Mouse (Mus musculus) stomach, embryonic 15.5 days (tissue): ENCODE data around the gene Teddm2. TPM values are rescaled to one million over a fixed set of nuclear protein-coding genes. Genes with fewer than 3 reads are reported as not detected.
A peak's percentile ranks its signal among the peaks of the same experiment; 100 is the strongest.

ENCODE experiments used
- ATAC-seq: fragments of 200-750 bp; cut with Nextera tagmentation; 2 replicates; pipeline ENCODE4 v1.8.0; 2017; ENCODE audit warnings: low read depth, moderate number of reproducible peaks, moderate TSS enrichment; ENCODE audit not compliant: insufficient read depth, low FRiP score
- H3K27ac ChIP-seq: fragments of 300-500 bp; sonication (generic); 2 replicates; pipeline ENCODE4 v1.5.1; 2015; ENCODE audit warnings: mild to moderate bottlenecking, inconsistent platforms
- H3K27me3 ChIP-seq: fragments of 300-500 bp; sonication (generic); replicated peaks from 2 replicates; pipeline ENCODE4 v1.6.1; 2015; ENCODE audit warnings: inconsistent platforms
- H3K36me3 ChIP-seq: fragments of 300-500 bp; sonication (generic); 2 replicates; pipeline ENCODE4 v1.6.1; 2015; ENCODE audit warnings: inconsistent platforms
- H3K4me1 ChIP-seq: fragments of 300-500 bp; sonication (generic); 2 replicates; pipeline ENCODE4 v1.6.1; 2015; ENCODE audit warnings: inconsistent platforms
- H3K4me2 ChIP-seq: fragments of 300-500 bp; sonication (generic); 2 replicates; pipeline ENCODE4 v1.6.1; 2015; ENCODE audit warnings: mild to moderate bottlenecking, inconsistent platforms
- H3K4me3 ChIP-seq: fragments of 300-500 bp; sonication (generic); replicated peaks from 2 replicates; pipeline ENCODE4 v1.5.1; 2015; ENCODE audit warnings: inconsistent platforms
- H3K9ac ChIP-seq: fragments of 300-500 bp; sonication (generic); 2 replicates; pipeline ENCODE4 v1.6.1; 2015; ENCODE audit warnings: inconsistent platforms
- H3K9me3 ChIP-seq: fragments of 300-500 bp; sonication (generic); 2 replicates; pipeline ENCODE4 v1.6.1; 2016; ENCODE audit warnings: inconsistent platforms
- WGBS: fragments of 180-500 bp; shearing (Covaris S2); methylation state at CpG from one replicate; pipeline ENCODE4 v1.1.7; 2015; 5-methylcytosine and 5-hydroxymethylcytosine counted together
- polyA plus RNA-seq: library from polyadenylated mRNA; unstranded; fragments of >200 nt; fragmentation: Nextera tagmentation; extraction: Ambion mirVana; gene quantifications from 2 replicates; pipeline ENCODE4 v1.2.1, GENCODE M21; 2015

Gene Teddm2
- polyA plus RNA-seq = 0.64 and 0.72 TPM in 2 replicates

DNA sequence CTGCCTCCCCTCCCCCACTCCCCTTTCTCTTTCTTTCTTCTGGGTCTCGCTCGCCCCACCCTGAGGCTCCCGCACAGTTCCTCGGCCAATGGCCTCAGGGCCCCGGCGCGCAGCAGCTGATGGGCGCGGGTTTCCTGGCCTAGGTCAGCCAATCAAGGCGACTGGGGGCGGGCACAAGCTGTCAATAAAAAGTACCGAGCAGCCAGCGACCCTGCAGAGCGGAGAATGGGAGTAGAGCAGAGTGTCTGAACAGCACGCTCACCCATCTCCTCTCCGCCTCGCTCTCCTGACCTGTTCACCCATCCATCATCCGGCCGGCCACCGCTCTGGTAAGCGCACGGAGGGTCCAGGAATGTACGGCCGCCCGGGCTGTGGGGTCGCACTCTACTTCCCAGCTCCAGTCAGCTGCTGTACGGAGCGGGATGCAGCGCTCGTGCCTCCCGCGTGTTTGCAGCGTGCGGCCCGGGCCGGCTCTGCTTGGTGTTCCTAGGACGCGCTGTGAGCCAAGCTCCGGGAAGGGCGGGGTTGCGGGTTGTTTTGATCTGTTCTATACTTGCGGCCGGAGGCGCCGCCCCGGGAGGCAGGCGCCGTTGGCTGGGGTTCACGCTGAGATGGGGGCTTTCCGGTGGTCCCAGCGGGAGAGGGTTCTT is at the start of gene Teddm2, which contains the start of gene Glul:
Gene Teddm2, minus strand, starts transcription at position 498 of the 650 bp plus-strand sequence.
Gene Glul, plus strand, starts transcription at position 214 of the 650 bp plus-strand sequence.
- Histone ChIP-seq H3K4me3 (peak within 1 kb of the TSS; percentile 89), H3K4me1 (peaks cover 14% of the 10 kb centered on the region), H3K36me3 (peaks cover 9% of the 10 kb centered on the region; the same call in 1 of the 2 replicates), H3K4me2 (peak within 1 kb of the TSS; percentile 78), H3K27me3 (no peaks in the 10 kb centered on the region), H3K27ac (peak within 1 kb of the TSS; percentile 98), H3K9me3 (no peaks in the 10 kb centered on the region), H3K9ac (peak within 1 kb of the TSS; percentile 89)
- WGBS = under 1% methylated on average over 51 of the region's 51 CpGs
- peak; percentile 96 for ATAC-seq

DNA sequence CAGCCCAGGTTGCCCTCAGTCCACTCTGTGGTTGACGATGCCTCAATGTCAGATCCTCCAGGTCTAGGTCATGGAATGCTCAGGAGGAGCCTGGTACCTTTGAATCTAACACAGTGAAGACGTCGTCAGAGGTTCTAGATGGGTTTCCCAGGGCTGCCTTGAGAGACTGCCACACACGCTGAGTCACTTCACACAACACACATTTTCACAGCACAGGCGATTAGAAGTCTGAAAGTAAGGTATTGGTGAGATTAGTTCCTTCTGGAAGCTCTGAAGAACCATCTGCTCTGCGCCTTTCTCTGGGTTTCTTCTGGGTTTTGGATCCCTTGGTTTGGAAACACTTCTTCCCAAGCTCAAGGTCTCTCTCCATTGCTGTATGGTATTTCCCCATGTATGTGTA is 47.8 kb upstream of the Teddm2 start:
- Histone ChIP-seq H3K9ac (no peak overlapping the region), H3K4me3 (no peak overlapping the region), H3K36me3 (no peaks in the 10 kb centered on the region), H3K27me3 (no peaks in the 10 kb centered on the region), H3K27ac (no peak overlapping the region), H3K9me3 (no peaks in the 10 kb centered on the region), H3K4me1 (no peaks in the 10 kb centered on the region), H3K4me2 (no peak overlapping the region)
- 94% methylated on average over 6 of the region's 6 CpGs for WGBS
- no peak for ATAC-seq

- Histone ChIP-seq H3K9ac (no peak overlapping the region), H3K36me3 (no peaks in the 10 kb centered on the region), H3K4me3 (no peak overlapping the region), H3K27ac (no peak overlapping the region), H3K4me1 (no peaks in the 10 kb centered on the region), H3K27me3 (no peaks in the 10 kb centered on the region), H3K4me2 (no peak overlapping the region), H3K9me3 (no peaks in the 10 kb centered on the region)
- ATAC-seq = no peak
- WGBS = 56% methylated on average over 7 of the region's 7 CpGs
Measured at GRCm38 (mm10) chr1:153946971-153947370, 46.9 kb upstream of the Teddm2 start.

DNA sequence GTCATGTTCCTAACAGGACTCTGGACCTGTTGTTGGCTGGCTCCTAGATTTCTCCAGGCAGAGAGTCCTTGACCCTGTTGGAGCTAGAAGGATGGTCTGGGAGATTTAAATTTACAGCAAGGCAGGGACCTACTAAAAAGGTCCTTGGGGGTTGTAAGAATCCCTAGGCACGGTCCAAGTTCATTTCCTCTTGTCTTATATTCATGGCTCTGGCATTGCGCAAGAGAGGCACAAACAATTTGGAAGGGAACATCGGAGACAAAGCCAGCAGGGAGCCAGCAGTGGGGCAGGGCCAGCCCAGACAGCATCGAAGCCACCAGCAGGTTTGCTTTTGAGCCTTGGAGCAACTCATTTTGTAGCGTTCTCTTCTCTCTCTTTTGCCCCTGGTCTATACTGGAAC is 45.2 kb upstream of the Teddm2 start:
- Histone ChIP-seq H3K4me2 (no peak overlapping the region), H3K27ac (no peak overlapping the region), H3K4me3 (no peak overlapping the region), H3K9me3 (no peaks in the 10 kb centered on the region), H3K27me3 (no peaks in the 10 kb centered on the region), H3K36me3 (no peaks in the 10 kb centered on the region), H3K4me1 (no peaks in the 10 kb centered on the region), H3K9ac (no peak overlapping the region)
- no peak for ATAC-seq
- WGBS = 72% methylated on average over 5 of the region's 5 CpGs

GRCm38 (mm10) chr1:153940986-153941385 is 41.0 kb upstream of the Teddm2 start:
- no peak for ATAC-seq

DNA sequence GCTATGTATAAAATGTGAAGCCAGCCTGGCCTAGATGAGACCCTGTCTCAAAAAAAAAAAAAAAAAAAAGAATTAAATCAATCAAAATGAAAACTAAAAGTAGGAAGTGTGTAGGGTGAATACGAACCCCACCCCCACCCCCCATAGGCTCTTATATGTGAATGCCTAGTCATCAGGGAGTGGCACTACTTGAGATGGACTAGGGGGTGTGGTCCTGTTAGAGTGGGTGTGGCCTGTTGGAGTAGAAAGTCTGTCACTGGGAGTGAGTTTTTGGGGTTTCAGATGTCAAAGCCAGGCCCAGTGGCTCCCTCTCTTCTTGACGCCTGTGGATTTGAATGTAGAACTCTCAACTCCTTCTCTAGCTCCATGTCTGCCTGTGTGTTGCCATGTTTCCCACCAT is 37.0 kb upstream of the Teddm2 start:
- Histone ChIP-seq H3K4me1 (no peaks in the 10 kb centered on the region), H3K27ac (no peak overlapping the region), H3K9ac (no peak overlapping the region), H3K36me3 (no peaks in the 10 kb centered on the region), H3K27me3 (no peaks in the 10 kb centered on the region), H3K4me2 (no peak overlapping the region), H3K4me3 (no peak overlapping the region), H3K9me3 (no peaks in the 10 kb centered on the region)
- 91% methylated on average over 2 of the region's 2 CpGs for WGBS
- ATAC-seq = no peak

More at GRCm38 (mm10) chr1:153940986-153941385, 41.0 kb upstream of the Teddm2 start:
- no peak overlapping the region for H3K9ac ChIP-seq
- H3K27me3 ChIP-seq = no peaks in the 10 kb centered on the region
- no peak overlapping the region for H3K27ac ChIP-seq
- H3K36me3 ChIP-seq = no peaks in the 10 kb centered on the region
- no peak overlapping the region for H3K4me3 ChIP-seq
- H3K9me3 ChIP-seq = no peaks in the 10 kb centered on the region
- 72% methylated on average over 2 of the region's 2 CpGs for whole genome bisulfite sequencing
- no peaks in the 10 kb centered on the region for H3K4me1 ChIP-seq
- no peak overlapping the region for H3K4me2 ChIP-seq

DNA sequence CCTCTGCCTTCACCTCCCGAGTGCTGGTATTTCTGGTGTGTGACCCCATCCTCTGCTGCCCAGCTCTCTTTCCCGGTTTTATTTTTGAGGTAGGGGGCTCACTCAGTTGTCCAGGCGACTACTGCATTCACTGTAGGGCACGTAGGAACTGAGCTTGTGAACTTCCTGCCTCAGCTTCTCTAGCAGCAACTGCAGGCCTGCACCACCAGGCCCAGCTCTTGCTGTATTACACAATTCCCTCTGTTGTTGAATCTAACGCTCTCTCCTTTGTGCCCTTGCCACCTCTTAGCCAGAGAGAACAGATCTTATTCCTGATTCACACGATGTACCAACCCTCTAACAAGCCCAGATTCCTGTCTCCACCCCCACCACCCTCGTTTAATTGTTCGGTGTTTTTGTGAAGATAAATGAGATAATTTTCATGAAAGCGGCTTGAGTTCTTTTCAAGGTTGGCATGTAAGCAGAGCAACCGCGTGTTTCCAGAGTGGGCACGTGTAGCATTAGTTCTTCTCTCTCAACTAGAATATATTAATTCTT is 35.9 kb upstream of the Teddm2 start:
- Histone ChIP-seq H3K4me1 (no peaks in the 10 kb centered on the region), H3K9ac (no peak overlapping the region), H3K9me3 (no peaks in the 10 kb centered on the region), H3K4me3 (no peak overlapping the region), H3K27me3 (no peaks in the 10 kb centered on the region), H3K27ac (no peak overlapping the region), H3K36me3 (no peaks in the 10 kb centered on the region), H3K4me2 (no peak overlapping the region)
- 74% methylated on average over 12 of the region's 12 CpGs for WGBS
- ATAC-seq = no peak

DNA sequence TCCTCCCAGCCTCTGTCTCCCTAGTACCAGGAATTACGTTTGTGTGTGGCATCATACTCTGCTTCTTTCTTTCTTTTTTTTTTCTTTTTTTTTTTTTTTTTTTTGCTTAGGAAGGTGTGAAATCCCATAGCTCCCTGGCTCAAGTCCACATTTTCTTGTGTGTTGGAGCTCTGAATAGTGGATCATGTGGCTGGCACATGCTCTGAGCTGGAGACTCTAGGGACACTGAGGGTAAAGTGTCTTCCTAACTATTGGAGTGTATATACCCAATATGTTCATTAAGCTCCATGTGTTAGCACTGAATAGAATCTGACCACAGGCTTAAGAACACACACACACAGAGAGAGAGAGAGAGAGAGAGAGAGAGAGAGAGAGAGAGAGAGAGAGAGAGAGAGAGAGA is 33.7 kb upstream of the Teddm2 start:
- no peak overlapping the region for H3K4me2 ChIP-seq
- 41% methylated on average over 1 of the region's 1 CpGs for WGBS

DNA sequence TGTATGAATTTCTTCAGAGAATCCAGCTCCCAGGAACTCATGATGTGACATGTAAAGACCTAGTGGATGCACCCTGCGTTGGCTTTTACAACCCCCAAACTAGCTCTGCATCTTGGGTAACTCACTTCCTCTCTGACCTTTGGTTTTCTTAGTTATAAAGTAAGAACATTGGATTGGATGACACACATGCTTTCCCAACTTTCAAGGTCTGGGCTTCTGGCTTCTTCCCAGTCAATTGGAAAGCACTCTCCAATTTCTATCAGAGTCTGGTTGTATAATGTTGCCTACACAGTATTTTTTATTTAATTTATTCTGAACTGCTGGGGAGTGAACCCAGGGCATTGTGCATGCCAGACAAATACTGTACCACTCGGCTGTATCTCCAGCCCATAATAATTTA is 30.4 kb upstream of the Teddm2 start:
- H3K4me1 ChIP-seq = no peaks in the 10 kb centered on the region
- no peaks in the 10 kb centered on the region for H3K27me3 ChIP-seq
- H3K4me2 ChIP-seq = no peak overlapping the region
- no peaks in the 10 kb centered on the region for H3K9me3 ChIP-seq
- no peak overlapping the region for H3K9ac ChIP-seq
- no peak overlapping the region for H3K27ac ChIP-seq
- WGBS = 84% methylated on average over 2 of the region's 2 CpGs
- H3K36me3 ChIP-seq = no peaks in the 10 kb centered on the region
- no peak overlapping the region for H3K4me3 ChIP-seq
- ATAC-seq = no peak

More for the DNA sequence above, 33.7 kb upstream of the Teddm2 start:
- Histone ChIP-seq H3K36me3 (no peaks in the 10 kb centered on the region), H3K4me1 (no peaks in the 10 kb centered on the region), H3K9me3 (no peaks in the 10 kb centered on the region), H3K27ac (no peak overlapping the region), H3K27me3 (no peaks in the 10 kb centered on the region), H3K9ac (no peak overlapping the region), H3K4me3 (no peak overlapping the region)
- no peak for ATAC-seq

- no peaks in the 10 kb centered on the region for H3K4me1 ChIP-seq
- peak; percentile 83 for ATAC-seq
- no peaks in the 10 kb centered on the region for H3K27me3 ChIP-seq
- H3K9me3 ChIP-seq = no peaks in the 10 kb centered on the region
- H3K27ac ChIP-seq = peak overlapping the region; percentile 67
- H3K9ac ChIP-seq = no peak overlapping the region
- H3K4me2 ChIP-seq = no peak overlapping the region
- no peak overlapping the region for H3K4me3 ChIP-seq
- no peaks in the 10 kb centered on the region for H3K36me3 ChIP-seq
- 66% methylated on average over 6 of the region's 6 CpGs for WGBS
Measured at GRCm38 (mm10) chr1:153924395-153925385, 24.7 kb upstream of the Teddm2 start.

DNA sequence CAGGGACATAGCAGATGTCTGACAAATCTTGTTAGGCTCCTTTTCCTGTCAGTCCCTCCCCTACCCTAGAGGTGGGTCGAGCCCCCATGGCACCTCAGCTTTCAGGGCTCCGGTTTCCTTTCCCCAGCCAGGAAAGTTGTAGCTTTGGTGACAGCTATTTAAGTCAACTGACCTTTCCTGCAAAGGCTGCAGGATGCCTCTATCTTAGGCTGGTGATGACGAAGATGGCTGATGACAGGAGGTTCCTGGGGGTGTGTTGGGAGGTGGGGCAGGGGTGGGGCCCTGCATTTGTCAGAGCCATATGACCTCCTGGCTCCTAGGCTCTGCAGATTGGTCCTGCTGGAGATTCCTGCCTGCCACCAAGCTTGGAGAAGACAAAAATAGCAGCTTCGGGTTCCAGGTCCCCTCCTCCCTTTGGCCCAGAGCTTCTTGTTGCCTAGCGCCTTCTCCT is 22.6 kb upstream of the Teddm2 start:
- no peaks in the 10 kb centered on the region for H3K4me1 ChIP-seq
- H3K27me3 ChIP-seq = no peaks in the 10 kb centered on the region
- no peak overlapping the region for H3K4me2 ChIP-seq
- ATAC-seq = no peak
- no peak overlapping the region for H3K27ac ChIP-seq
- H3K4me3 ChIP-seq = no peak overlapping the region
- 31% methylated on average over 5 of the region's 5 CpGs for WGBS
- H3K9ac ChIP-seq = no peak overlapping the region
- no peaks in the 10 kb centered on the region for H3K9me3 ChIP-seq
- H3K36me3 ChIP-seq = no peaks in the 10 kb centered on the region

- Histone ChIP-seq H3K4me1 (no peaks in the 10 kb centered on the region), H3K36me3 (no peaks in the 10 kb centered on the region), H3K27me3 (no peaks in the 10 kb centered on the region), H3K9me3 (no peaks in the 10 kb centered on the region), H3K27ac (no peak overlapping the region), H3K4me2 (no peak overlapping the region), H3K4me3 (no peak overlapping the region), H3K9ac (no peak overlapping the region)
- 88% methylated on average over 3 of the region's 3 CpGs for WGBS
- no peak for ATAC-seq
Measured at GRCm38 (mm10) chr1:153921642-153922041, 21.6 kb upstream of the Teddm2 start.
